21 mouse cellular contexts compared by ENCODE assay signal in genomic region chr17:80575008-80575407, GRCm38 (mm10). TPM values are rescaled to one million over a fixed set of nuclear protein-coding genes. Genes with fewer than 3 reads are reported as not detected.
DNase-seq lines count a peak whose midpoint lies in the region; ATAC-seq and TF ChIP-seq lines count a peak whose summit lies in the region.
"Had no signal": no experiment of that assay in that cellular context is flagged by ENCODE, and none has a peak within 500 bp of the region (broad histone marks: within the 10 kb centered on the region; RNA-seq: fewer than 3 reads in every experiment).

No protein-coding gene starts in this region.

- DNase-seq in kidney, adult 2 months = peak; percentile 43
- peak; percentile 9 for DNase-seq in limb, embryonic 11.5 days (ENCODE audit: low spot score)
- DNase-seq in limb, embryonic 10.5 days (ENCODE audit: low spot score) = no peak
- DNase-seq in ES-CJ7 (ENCODE audit: low read depth, low spot score) = peak; percentile 68
- DNase-seq in layer of hippocampus, adult 11-12 months (ENCODE audit: low spot score) = no peak
- DNase-seq: adrenal gland, adult 2 months; adrenal gland, postnatal 25 days; cerebellum, adult 18-20 months; cerebellum, adult 9-11 months; cerebellum, postnatal 36 days; forebrain, postnatal 0 days; gastrocnemius, postnatal 14 days; heart, postnatal 10 days had no signal

- H3K4me3 ChIP-seq in kidney, adult 2 months (ENCODE audit: insufficient read depth, low read depth, low read length) = no peak overlapping the region
- no peak overlapping the region for H3K4me3 ChIP-seq in kidney, embryonic 15.5 days (replicated peaks)
- H3K4me3 ChIP-seq in limb, embryonic 11.5 days (ENCODE audit: low read depth, low read length) = no peak overlapping the region
- no peak overlapping the region for H3K4me3 ChIP-seq in limb, embryonic 10.5 days
- H3K4me3 ChIP-seq: embryonic facial prominence, embryonic 13.5 days; forebrain, embryonic 13.5 days; hindbrain, embryonic 13.5 days had no signal

- no peak overlapping the region for H3K4me2 ChIP-seq in kidney, embryonic 15.5 days
- H3K4me2 ChIP-seq in limb, embryonic 11.5 days (ENCODE audit: low read depth, severe bottlenecking) = no peak overlapping the region
- H3K4me2 ChIP-seq: embryonic facial prominence, embryonic 13.5 days; forebrain, embryonic 13.5 days; hindbrain, embryonic 13.5 days had no signal

- ATAC-seq in kidney, embryonic 15.5 days (replicated peaks; ENCODE audit: low FRiP score) = no peak
- ATAC-seq in limb, embryonic 11.5 days (ENCODE audit: insufficient number of reproducible peaks, low FRiP score, low TSS enrichment, low read depth) = no peak
- ATAC-seq: activated CD4-positive, CD25-positive, alpha-beta regulatory T cell, adult 4 months; forebrain, embryonic 13.5 days; forebrain, postnatal 0 days; hindbrain, postnatal 0 days had no signal

- no peaks in the 10 kb centered on the region for H3K36me3 ChIP-seq in kidney, adult 2 months (ENCODE audit: control insufficient read depth, insufficient read depth, low read length)
- peaks cover 2% of the 10 kb centered on the region; the same call in 1 of the 2 replicates for H3K36me3 ChIP-seq in kidney, embryonic 15.5 days
- no peaks in the 10 kb centered on the region for H3K36me3 ChIP-seq in limb, embryonic 11.5 days (ENCODE audit: control insufficient read depth, insufficient read depth, low read length)
- H3K36me3 ChIP-seq in limb, embryonic 10.5 days = peaks cover 6% of the 10 kb centered on the region

- H3K9me3 ChIP-seq in kidney, embryonic 15.5 days (replicated peaks) = no peaks in the 10 kb centered on the region
- no peaks in the 10 kb centered on the region for H3K9me3 ChIP-seq in limb, embryonic 11.5 days (ENCODE audit: control insufficient read depth, low read length)
- H3K9me3 ChIP-seq in limb, embryonic 10.5 days (replicated peaks) = no peaks in the 10 kb centered on the region
- H3K9me3 ChIP-seq: embryonic facial prominence, embryonic 13.5 days; forebrain, embryonic 13.5 days; hindbrain, embryonic 13.5 days had no signal

- TF ChIP-seq CTCF in kidney, adult 2 months (conservative IDR thresholded peaks at IDR 0.05; ENCODE audit: insufficient read depth, insufficient read length, low read depth, low read length) = no peak

- peaks cover 6% of the 10 kb centered on the region; the same call in 1 of the 2 replicates for H3K4me1 ChIP-seq in kidney, adult 2 months (ENCODE audit: control insufficient read depth, insufficient read depth, low read length)
- peaks cover 9% of the 10 kb centered on the region; the same call in 1 of the 2 replicates for H3K4me1 ChIP-seq in kidney, embryonic 15.5 days
- no peaks in the 10 kb centered on the region for H3K4me1 ChIP-seq in limb, embryonic 11.5 days (ENCODE audit: control insufficient read depth, insufficient read depth, low read length)
- peaks cover 8% of the 10 kb centered on the region for H3K4me1 ChIP-seq in limb, embryonic 10.5 days

- no peak overlapping the region for H3K27ac ChIP-seq in kidney, adult 2 months (ENCODE audit: insufficient read depth, low read depth, low read length)
- no peak overlapping the region for H3K27ac ChIP-seq in kidney, embryonic 15.5 days
- no peak overlapping the region for H3K27ac ChIP-seq in limb, embryonic 11.5 days (replicated peaks; ENCODE audit: low read depth, low read length)
- no peak overlapping the region for H3K27ac ChIP-seq in limb, embryonic 10.5 days
- H3K27ac ChIP-seq: embryonic facial prominence, embryonic 13.5 days; forebrain, embryonic 13.5 days; hindbrain, embryonic 13.5 days; hindbrain, postnatal 0 days had no signal

- 44% methylated on average over 7 of the region's 7 CpGs for WGBS in kidney, adult 2 months
- 73% methylated on average over 7 of the region's 7 CpGs for WGBS in kidney, embryonic 15.5 days
- 81% methylated on average over 7 of the region's 7 CpGs for WGBS in limb, embryonic 11.5 days
- 85% methylated on average over 7 of the region's 7 CpGs for WGBS in limb, embryonic 10.5 days

- H3K27me3 ChIP-seq in kidney, adult 2 months (replicated peaks; ENCODE audit: control insufficient read depth, insufficient read depth, low read length) = no peaks in the 10 kb centered on the region
- no peaks in the 10 kb centered on the region for H3K27me3 ChIP-seq in kidney, embryonic 15.5 days
- H3K27me3 ChIP-seq in limb, embryonic 11.5 days (ENCODE audit: control insufficient read depth, insufficient read depth, low read length) = no peaks in the 10 kb centered on the region
- H3K27me3 ChIP-seq in limb, embryonic 10.5 days (ENCODE audit: low read depth, poor library complexity, severe bottlenecking) = no peaks in the 10 kb centered on the region
- H3K27me3 ChIP-seq: CH12.LX; embryonic facial prominence, embryonic 13.5 days; forebrain, embryonic 13.5 days; hindbrain, embryonic 13.5 days had no signal

- no peak for TF ChIP-seq POLR2A in kidney, adult 2 months (IDR thresholded peaks at IDR 0.05; ENCODE audit: low read depth, low read length)

- H3K9ac ChIP-seq in kidney, embryonic 15.5 days = no peak overlapping the region
- H3K9ac ChIP-seq in limb, embryonic 11.5 days (ENCODE audit: low read length) = no peak overlapping the region
- H3K9ac ChIP-seq: embryonic facial prominence, embryonic 13.5 days; forebrain, embryonic 13.5 days; forebrain, postnatal 0 days; hindbrain, embryonic 13.5 days had no signal

RNA-seq across cellular contexts. Expression of gene Cdkl4, which starts 2.6 kb away (rescaled TPM):
- 0.19 and 0.34 TPM in 2 replicates for polyA plus RNA-seq in kidney, adult 2 months (2012; rRNA removed)
- 0.81 and 0.82 TPM in 2 replicates for polyA plus RNA-seq in kidney, embryonic 15.5 days (2015; fragmentation: Nextera tagmentation; extraction: Ambion mirVana)
- 0.55 and 0.61 TPM in 2 replicates for polyA plus RNA-seq in limb, embryonic 11.5 days (2014; fragmentation: Nextera tagmentation; extraction: Ambion mirVana)
- 0.14 and 0.51 TPM in 2 replicates for polyA plus RNA-seq in limb, embryonic 10.5 days (2016; fragmentation: Nextera tagmentation; extraction: Ambion mirVana)
- polyA plus RNA-seq: heart, embryonic 14.5 days had no signal

Comparison
In these comparisons a context has a peak if more than half of its experiments do, and no peak if none do; other contexts are left out.
1. DNase-seq: peak in kidney, adult 2 months (single experiment), limb, embryonic 11.5 days (single experiment) and ES-CJ7 (single experiment); none in limb, embryonic 10.5 days (single experiment) and layer of hippocampus, adult 11-12 months (single experiment).